In genomic region chr12:3926127-3926526, GRCm38 (mm10) we compare ENCODE assay signal across 8 mouse cellular contexts. TPM values are rescaled to one million over a fixed set of nuclear protein-coding genes. Genes with fewer than 3 reads are reported as not detected.
DNase-seq lines count a peak whose midpoint lies in the region; ATAC-seq and TF ChIP-seq lines count a peak whose summit lies in the region.
"Had no signal": no experiment of that assay in that cellular context is flagged by ENCODE, and none has a peak within 500 bp of the region (broad histone marks: within the 10 kb centered on the region; RNA-seq: fewer than 3 reads in every experiment).

No protein-coding gene starts in this region.

- no peak for TF ChIP-seq POLR2A in ES-Bruce4 (IDR thresholded peaks at IDR 0.05; ENCODE audit: insufficient read depth, low read length)
- no peak for TF ChIP-seq POLR2A in limb, embryonic 14.5 days (IDR thresholded peaks at IDR 0.05; ENCODE audit: borderline replicate concordance, extremely low read depth, insufficient read depth, insufficient read length)

- no peaks in the 10 kb centered on the region for H3K27me3 ChIP-seq in ES-Bruce4 (ENCODE audit: control insufficient read depth, insufficient read depth, low read length, poor library complexity, severe bottlenecking)
- H3K27me3 ChIP-seq in forebrain, postnatal 0 days (ENCODE audit: insufficient read depth, low read length) = no peaks in the 10 kb centered on the region
- H3K27me3 ChIP-seq in limb, embryonic 14.5 days (ENCODE audit: control insufficient read depth, insufficient read depth, low read length) = no peaks in the 10 kb centered on the region

- no peaks in the 10 kb centered on the region for H3K9me3 ChIP-seq in ES-Bruce4 (replicated peaks; ENCODE audit: control insufficient read depth, insufficient read depth, low read length, poor library complexity, severe bottlenecking)
- H3K9me3 ChIP-seq in forebrain, postnatal 0 days (ENCODE audit: low read length) = no peaks in the 10 kb centered on the region
- H3K9me3 ChIP-seq in limb, embryonic 14.5 days (ENCODE audit: control insufficient read depth, low read length) = no peaks in the 10 kb centered on the region
- H3K9me3 ChIP-seq: limb, embryonic 12.5 days had no signal

- TF ChIP-seq EP300 in ES-Bruce4 (IDR thresholded peaks at IDR 0.05; ENCODE audit: insufficient read depth, low read depth, low read length) = no peak

- H3K9ac ChIP-seq in ES-Bruce4 (ENCODE audit: low read depth, poor library complexity, severe bottlenecking) = no peak overlapping the region
- no peak overlapping the region for H3K9ac ChIP-seq in forebrain, postnatal 0 days
- H3K9ac ChIP-seq in limb, embryonic 14.5 days (ENCODE audit: low read depth, low read length, severe bottlenecking) = no peak overlapping the region
- H3K9ac ChIP-seq: limb, embryonic 12.5 days had no signal

- ATAC-seq in forebrain, postnatal 0 days = no peak
- ATAC-seq in limb, embryonic 14.5 days (ENCODE audit: low FRiP score, low read depth) = peak; percentile 55; the same call in 1 of the 2 replicates

- H3K27ac ChIP-seq in ES-Bruce4 (ENCODE audit: insufficient read depth, low read length) = no peak overlapping the region
- no peak overlapping the region for H3K27ac ChIP-seq in forebrain, postnatal 0 days (ENCODE audit: low read depth, low read length)
- H3K27ac ChIP-seq in limb, embryonic 14.5 days (replicated peaks; ENCODE audit: low read depth, low read length) = no peak overlapping the region
- H3K27ac ChIP-seq: limb, embryonic 12.5 days had no signal

- no peak overlapping the region for H3K4me2 ChIP-seq in forebrain, postnatal 0 days (ENCODE audit: low read depth)
- H3K4me2 ChIP-seq in limb, embryonic 14.5 days (replicated peaks; ENCODE audit: low read depth, low read length, severe bottlenecking) = no peak overlapping the region
- H3K4me2 ChIP-seq: limb, embryonic 12.5 days had no signal

- WGBS in forebrain, postnatal 0 days = 2% methylated on average over 1 of the region's 1 CpGs
- WGBS in limb, embryonic 14.5 days = 0% methylated on average over 1 of the region's 1 CpGs

- peak; percentile 79 to 84 for DNase-seq in B cell, adult 2 months
- peak; percentile 42 for DNase-seq in c-Kit-positive CD71-positive TER-119-negative erythroid progenitor cells, embryonic 14.5 days (ENCODE audit: low read depth)
- peak; percentile 58 for DNase-seq in forebrain, postnatal 0 days
- DNase-seq in kidney, adult 8-10 months = peak; percentile 29 to 72
- DNase-seq in limb, embryonic 14.5 days (ENCODE audit: low spot score) = peak; percentile 63
- peak; percentile 69 for DNase-seq in retina, postnatal 1 day

- TF ChIP-seq CTCF in ES-Bruce4 (IDR thresholded peaks at IDR 0.05; ENCODE audit: low read depth, low read length) = peak; percentile 72
- peak; percentile 71 for TF ChIP-seq CTCF in forebrain, postnatal 0 days (IDR thresholded peaks at IDR 0.05; ENCODE audit: low read depth)

- H3K36me3 ChIP-seq in ES-Bruce4 (ENCODE audit: control insufficient read depth, insufficient read depth, low read length, poor library complexity, severe bottlenecking) = no peaks in the 10 kb centered on the region
- no peaks in the 10 kb centered on the region for H3K36me3 ChIP-seq in forebrain, postnatal 0 days (ENCODE audit: insufficient read depth)
- H3K36me3 ChIP-seq in limb, embryonic 14.5 days (ENCODE audit: control insufficient read depth, insufficient read depth, low read length) = no peaks in the 10 kb centered on the region
- H3K36me3 ChIP-seq: limb, embryonic 12.5 days had no signal

- no peaks in the 10 kb centered on the region for H3K4me1 ChIP-seq in ES-Bruce4 (ENCODE audit: control insufficient read depth, insufficient read depth, low read length)
- H3K4me1 ChIP-seq in forebrain, postnatal 0 days (ENCODE audit: insufficient read depth) = no peaks in the 10 kb centered on the region
- H3K4me1 ChIP-seq in limb, embryonic 14.5 days (ENCODE audit: control insufficient read depth, insufficient read depth, low read length) = no peaks in the 10 kb centered on the region
- H3K4me1 ChIP-seq: limb, embryonic 12.5 days had no signal

- no peak overlapping the region for H3K4me3 ChIP-seq in ES-Bruce4 (ENCODE audit: low read depth, low read length)
- no peak overlapping the region for H3K4me3 ChIP-seq in forebrain, postnatal 0 days (ENCODE audit: low read depth, low read length)
- H3K4me3 ChIP-seq in limb, embryonic 14.5 days (replicated peaks; ENCODE audit: low read length) = no peak overlapping the region
- H3K4me3 ChIP-seq: limb, embryonic 12.5 days had no signal

RNA-seq across cellular contexts. Expression of gene Pomc, which starts 28.6 kb away (rescaled TPM):
- polyA plus RNA-seq in ES-Bruce4 (2011; ENCODE audit: insufficient read depth, insufficient read length, low read depth, missing spikeins) = 1.2 TPM in 1 of 2 replicates, not detected in the other
- total RNA-seq in forebrain, postnatal 0 days (2014; rRNA removed) = 3.9 and 6.7 TPM in 2 replicates
- 3.7 and 4.8 TPM in 2 replicates for polyA plus RNA-seq in forebrain, postnatal 0 days (2015; fragmentation: Nextera tagmentation; extraction: Ambion mirVana)
- polyA plus RNA-seq in limb, embryonic 14.5 days (2012; rRNA removed) = 2.6 and 2.7 TPM in 2 replicates
- 2.5 and 3.0 TPM in 2 replicates for polyA plus RNA-seq in limb, embryonic 14.5 days (2014; fragmentation: Nextera tagmentation; extraction: Ambion mirVana)
